Mouse (Mus musculus) midbrain, embryonic 11.5 days (tissue): ENCODE measurements around the gene Cuzd1. TPM values are rescaled to one million over a fixed set of nuclear protein-coding genes. Genes with fewer than 3 reads are reported as not detected.

ENCODE experiments used
- ATAC-seq: fragments of 200-750 bp; cut with Nextera tagmentation; 2 replicates; pipeline ENCODE4 v1.8.0; 2017; ENCODE audit warnings: moderate TSS enrichment, moderate library complexity; ENCODE audit not compliant: low FRiP score
- DNase-seq: peaks from one replicate; pipeline ENCODE4 v3.0.0; 2015; ENCODE audit warnings: low spot score; ENCODE audit errors: missing footprints
- H3K27ac ChIP-seq: fragments of 300-500 bp; sonication (generic); 2 replicates; pipeline ENCODE4 v1.5.1; 2014; ENCODE audit warnings: low read depth, low read length
- H3K27me3 ChIP-seq: fragments of 300-500 bp; sonication (generic); 2 replicates; pipeline ENCODE4 v1.6.1; 2014; ENCODE audit warnings: mild to moderate bottlenecking, low read length, moderate library complexity, mixed read lengths; ENCODE audit not compliant: control insufficient read depth, insufficient read depth
- H3K36me3 ChIP-seq: fragments of 300-500 bp; sonication (generic); 2 replicates; pipeline ENCODE4 v1.6.1; 2014; ENCODE audit warnings: mild to moderate bottlenecking, low read length, moderate library complexity, mixed read lengths; ENCODE audit not compliant: control insufficient read depth, insufficient read depth
- H3K4me1 ChIP-seq: fragments of 300-500 bp; sonication (generic); 2 replicates; pipeline ENCODE4 v1.6.1; 2014; ENCODE audit warnings: low read length; ENCODE audit not compliant: control insufficient read depth, insufficient read depth
- H3K4me2 ChIP-seq: fragments of 300-500 bp; sonication (generic); 2 replicates; pipeline ENCODE4 v1.6.1; 2014; ENCODE audit warnings: mild to moderate bottlenecking, moderate library complexity
- H3K4me3 ChIP-seq: fragments of 300-500 bp; sonication (generic); 2 replicates; pipeline ENCODE4 v1.5.1; 2014; ENCODE audit warnings: low read depth, low read length
- H3K9ac ChIP-seq: fragments of 300-500 bp; sonication (generic); 2 replicates; pipeline ENCODE4 v1.6.1; 2014; ENCODE audit warnings: low read length
- H3K9me3 ChIP-seq: fragments of 300-500 bp; sonication (generic); 2 replicates; pipeline ENCODE4 v1.6.1; 2016; ENCODE audit warnings: low read length; ENCODE audit not compliant: control insufficient read depth
- WGBS: fragments of 180-500 bp; shearing (Covaris S2); extraction: QIAGEN DNeasy Blood & Tissue Kit; methylation state at CpG from one replicate; pipeline ENCODE4 v1.1.7; 2014; 5-methylcytosine and 5-hydroxymethylcytosine counted together
- polyA plus RNA-seq: library from polyadenylated mRNA; unstranded; fragments of >200 nt; fragmentation: Nextera tagmentation; extraction: Ambion mirVana; gene quantifications from 2 replicates; pipeline ENCODE4 v1.2.1, GENCODE M21; 2014

Gene Cuzd1
- polyA plus RNA-seq, 1 experiment from 2014 or later, result not detected

GRCm38 (mm10) chr7:131303340-131303739, 18.8 kb downstream of the Cuzd1 start:
- H3K9ac ChIP-seq, result no peak overlapping the region
- no peak overlapping the region for H3K4me3 ChIP-seq
- DNase-seq, result no peak
- no peaks in the 10 kb centered on the region for H3K4me1 ChIP-seq
- 79% methylated on average over 8 of the region's 8 CpGs for WGBS
- ATAC-seq, result no peak
- no peaks in the 10 kb centered on the region for H3K9me3 ChIP-seq
- H3K27ac ChIP-seq, result no peak overlapping the region
- no peak overlapping the region for H3K4me2 ChIP-seq
- H3K36me3 ChIP-seq, result no peaks in the 10 kb centered on the region
- H3K27me3 ChIP-seq, result no peaks in the 10 kb centered on the region

- ATAC-seq, result no peak
- H3K27ac ChIP-seq, result no peak overlapping the region
- H3K9ac ChIP-seq, result no peak overlapping the region
- no peaks in the 10 kb centered on the region for H3K27me3 ChIP-seq
- no peaks in the 10 kb centered on the region for H3K9me3 ChIP-seq
- H3K4me2 ChIP-seq, result no peak overlapping the region
- H3K4me1 ChIP-seq, result no peaks in the 10 kb centered on the region
- no peak for DNase-seq
- WGBS, result 82% methylated on average over 8 of the region's 8 CpGs
- H3K4me3 ChIP-seq, result no peak overlapping the region
- no peaks in the 10 kb centered on the region for H3K36me3 ChIP-seq
Observed at GRCm38 (mm10) chr7:131297151-131297550, 24.9 kb downstream of the Cuzd1 start.

- WGBS, result 72% methylated on average over 4 of the region's 4 CpGs
Observed at GRCm38 (mm10) chr7:131265851-131266250, 56.2 kb downstream of the Cuzd1 start.

GRCm38 (mm10) chr7:131264251-131264650, 57.8 kb downstream of the Cuzd1 start:
- Histone ChIP-seq H3K9ac (no peak overlapping the region), H3K27me3 (no peaks in the 10 kb centered on the region), H3K27ac (no peak overlapping the region), H3K4me2 (no peak overlapping the region), H3K9me3 (no peaks in the 10 kb centered on the region), H3K4me3 (no peak overlapping the region), H3K36me3 (no peaks in the 10 kb centered on the region), H3K4me1 (no peaks in the 10 kb centered on the region)
- ATAC-seq (no peak), DNase-seq (peak; percentile 21)
- 94% methylated on average over 4 of the region's 4 CpGs for WGBS

More at GRCm38 (mm10) chr7:131265851-131266250, 56.2 kb downstream of the Cuzd1 start:
- H3K9ac ChIP-seq, result no peak overlapping the region
- no peak overlapping the region for H3K27ac ChIP-seq
- H3K9me3 ChIP-seq, result no peaks in the 10 kb centered on the region
- no peaks in the 10 kb centered on the region for H3K36me3 ChIP-seq
- H3K4me3 ChIP-seq, result no peak overlapping the region
- no peaks in the 10 kb centered on the region for H3K27me3 ChIP-seq
- H3K4me2 ChIP-seq, result no peak overlapping the region
- DNase-seq (no peak), ATAC-seq (no peak)
- no peaks in the 10 kb centered on the region for H3K4me1 ChIP-seq

- Histone ChIP-seq H3K36me3 (no peaks in the 10 kb centered on the region), H3K27me3 (no peaks in the 10 kb centered on the region), H3K9ac (no peak overlapping the region), H3K9me3 (no peaks in the 10 kb centered on the region), H3K4me2 (no peak overlapping the region), H3K4me3 (no peak overlapping the region), H3K27ac (no peak overlapping the region), H3K4me1 (no peaks in the 10 kb centered on the region)
- ATAC-seq (no peak), DNase-seq (no peak)
- WGBS, result 71% methylated on average over 6 of the region's 6 CpGs
Observed at GRCm38 (mm10) chr7:131260946-131261345, 61.1 kb downstream of the Cuzd1 start.

Other genes with a start within 250 kb of the Cuzd1 start
- not detected in 2 replicates for gene 4933402N03Rik, start 176.0 kb downstream of the Cuzd1 start, polyA plus RNA-seq
- not detected in 2 replicates for gene 5430419D17Rik, start 147.9 kb downstream of the Cuzd1 start, polyA plus RNA-seq
- not detected in 2 replicates for gene Fam24b, start 7.2 kb upstream of the Cuzd1 start, polyA plus RNA-seq
- 0.29 TPM in 1 of 2 replicates, not detected in the other for gene Fam24a, start 11.6 kb upstream of the Cuzd1 start, polyA plus RNA-seq
- 18.6 and 23.9 TPM in 2 replicates for gene 2310057M21Rik, start 40.5 kb upstream of the Cuzd1 start, polyA plus RNA-seq
- gene Pstk, start 48.8 kb upstream of the Cuzd1 start, polyA plus RNA-seq, result 63.8 and 65.6 TPM in 2 replicates
- gene Ikzf5, start 88.2 kb upstream of the Cuzd1 start, polyA plus RNA-seq, result 27.8 and 31.9 TPM in 2 replicates
- 91.0 and 107 TPM in 2 replicates for gene Acadsb, start 88.3 kb upstream of the Cuzd1 start, polyA plus RNA-seq
- 0.18 TPM in 1 of 2 replicates, not detected in the other for gene Hmx3, start 220.6 kb upstream of the Cuzd1 start, polyA plus RNA-seq
- 0.10 and 0.19 TPM in 2 replicates for gene Hmx2, start 226.5 kb upstream of the Cuzd1 start, polyA plus RNA-seq
- 275 and 279 TPM in 2 replicates for gene Bub3, start 237.9 kb upstream of the Cuzd1 start, polyA plus RNA-seq